Mouse (Mus musculus) kidney, postnatal 0 days (tissue): ENCODE results near the gene Supt20. TPM values are rescaled to one million over a fixed set of nuclear protein-coding genes. Genes with fewer than 3 reads are reported as not detected.

Experiments
- ATAC-seq: fragments of 200-750 bp; cut with Nextera tagmentation; replicated peaks from 2 replicates; pipeline ENCODE4 v1.8.0; 2017; ENCODE audit warnings: low read depth, moderate number of reproducible peaks, moderate TSS enrichment, moderate library complexity; ENCODE audit not compliant: low FRiP score
- DNase-seq: peaks from one replicate; pipeline ENCODE4 v3.0.0-alpha.2; 2016; ENCODE audit warnings: low spot score
- H3K27ac ChIP-seq: fragments of 300-500 bp; sonication (generic); 2 replicates; pipeline ENCODE4 v1.5.1; 2014; ENCODE audit warnings: mild to moderate bottlenecking
- H3K27me3 ChIP-seq: fragments of 300-500 bp; sonication (generic); 2 replicates; pipeline ENCODE4 v1.6.1; 2014; ENCODE audit warnings: low read length, mixed read lengths; ENCODE audit not compliant: insufficient read depth
- H3K36me3 ChIP-seq: fragments of 300-500 bp; sonication (generic); 2 replicates; pipeline ENCODE4 v1.6.1; 2014; ENCODE audit warnings: low read length, mixed read lengths; ENCODE audit not compliant: insufficient read depth
- H3K4me1 ChIP-seq: fragments of 300-500 bp; sonication (generic); replicated peaks from 2 replicates; pipeline ENCODE4 v1.6.1; 2014; ENCODE audit warnings: antibody characterized with exemption, low read length, mixed read lengths; ENCODE audit not compliant: insufficient read depth
- H3K4me2 ChIP-seq: fragments of 300-500 bp; sonication (generic); 2 replicates; pipeline ENCODE4 v1.6.1; 2014; ENCODE audit warnings: mild to moderate bottlenecking, low read length, moderate library complexity, mixed read lengths
- H3K4me3 ChIP-seq: fragments of 300-500 bp; sonication (generic); replicated peaks from 2 replicates; pipeline ENCODE4 v1.5.1; 2014; ENCODE audit warnings: low read depth, low read length
- H3K9ac ChIP-seq: fragments of 300-500 bp; sonication (generic); 2 replicates; pipeline ENCODE4 v1.6.1; 2014; ENCODE audit warnings: low read depth, low read length
- H3K9me3 ChIP-seq: fragments of 300-500 bp; sonication (generic); replicated peaks from 2 replicates; pipeline ENCODE4 v1.6.1; 2016; ENCODE audit warnings: low read length, inconsistent platforms, mixed read lengths
- CTCF ChIP-seq: IDR thresholded peaks from 2 replicates; pipeline ENCODE4 v1.5.1; 2016; ENCODE audit warnings: antibody characterized with exemption, low read depth, mild to moderate bottlenecking, moderate library complexity
- WGBS: fragments of 180-500 bp; shearing (Covaris S2); extraction: QIAGEN DNeasy Blood & Tissue Kit; methylation state at CpG from one replicate; pipeline ENCODE4 v1.1.7; 2014; 5-methylcytosine and 5-hydroxymethylcytosine counted together
- polyA plus RNA-seq: library from polyadenylated mRNA; unstranded; fragments of >200 nt; fragmentation: Nextera tagmentation; extraction: Ambion mirVana; gene quantifications from 2 replicates; pipeline ENCODE4 v1.2.1, GENCODE M21; 2015

Gene Supt20
- polyA plus RNA-seq, 1 experiment from 2014 or later = 69.0 TPM

GRCm38 (mm10) chr3:54766811-54767210, 74.2 kb downstream of the Supt20 start:
- 68% methylated on average over 5 of the region's 5 CpGs for WGBS
- H3K27me3 ChIP-seq = no peaks in the 10 kb centered on the region
- H3K4me1 ChIP-seq = no peaks in the 10 kb centered on the region
- no peak overlapping the region for H3K4me3 ChIP-seq
- no peak for TF ChIP-seq CTCF
- no peak for ATAC-seq
- DNase-seq = no peak
- H3K4me2 ChIP-seq = no peak overlapping the region
- no peak overlapping the region for H3K9ac ChIP-seq
- no peak overlapping the region for H3K27ac ChIP-seq
- H3K9me3 ChIP-seq = no peaks in the 10 kb centered on the region
- no peaks in the 10 kb centered on the region for H3K36me3 ChIP-seq

DNA sequence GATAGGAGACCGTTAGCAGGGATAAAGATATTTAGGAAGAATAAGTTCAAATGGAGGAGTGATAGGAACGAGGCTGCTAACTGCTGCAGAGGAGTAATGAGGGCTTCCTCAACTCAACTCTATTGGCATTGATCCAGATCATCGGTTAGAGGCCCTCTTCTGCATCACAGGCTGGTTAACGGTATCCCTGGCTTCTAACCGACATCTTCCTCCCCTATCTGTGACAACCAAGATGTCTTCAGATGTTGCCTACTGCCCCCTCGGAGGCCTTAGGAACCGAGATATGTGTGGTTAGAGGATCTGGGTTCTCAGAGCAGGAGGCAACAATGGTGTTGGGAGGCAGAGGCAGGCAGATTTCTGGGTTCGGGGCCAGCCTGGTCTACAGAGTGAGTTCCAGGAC, 76.0 kb downstream of the Supt20 start:
- Histone ChIP-seq H3K9ac (no peak overlapping the region), H3K27me3 (no peaks in the 10 kb centered on the region), H3K4me1 (no peaks in the 10 kb centered on the region), H3K4me3 (no peak overlapping the region), H3K36me3 (no peaks in the 10 kb centered on the region), H3K4me2 (no peak overlapping the region), H3K9me3 (no peaks in the 10 kb centered on the region), H3K27ac (no peak overlapping the region)
- WGBS = 84% methylated on average over 8 of the region's 8 CpGs
- DNase-seq (no peak), ATAC-seq (no peak)
- no peak for TF ChIP-seq CTCF

- ATAC-seq (no peak), DNase-seq (no peak)
- Histone ChIP-seq H3K27ac (no peak overlapping the region), H3K9ac (no peak overlapping the region), H3K27me3 (no peaks in the 10 kb centered on the region), H3K9me3 (no peaks in the 10 kb centered on the region), H3K4me2 (no peak overlapping the region), H3K4me3 (no peak overlapping the region), H3K4me1 (no peaks in the 10 kb centered on the region), H3K36me3 (no peaks in the 10 kb centered on the region)
- no peak for TF ChIP-seq CTCF
- 75% methylated on average over 17 of the region's 17 CpGs for WGBS
Observed at GRCm38 (mm10) chr3:54769349-54770275, 77.0 kb downstream of the Supt20 start.

DNA sequence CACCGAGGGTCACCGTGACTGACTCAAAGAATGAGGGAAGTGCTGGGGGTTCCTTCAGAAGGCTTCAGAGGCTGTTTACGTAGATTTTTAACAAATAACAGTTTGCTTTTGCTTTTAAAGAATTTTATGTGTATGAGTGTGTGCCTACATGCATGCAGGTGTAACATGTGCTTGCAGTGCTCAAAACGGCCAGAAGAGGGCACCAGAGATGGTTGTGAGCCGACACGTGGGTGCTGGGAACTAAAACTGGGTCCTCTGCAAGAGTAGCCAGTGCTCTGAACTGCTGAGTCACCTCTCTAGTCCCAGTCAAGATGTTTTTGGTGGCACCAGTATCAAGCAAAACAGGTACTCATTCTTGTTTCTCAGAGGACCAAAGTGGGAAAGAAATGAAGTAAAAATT, 81.0 kb downstream of the Supt20 start:
- ATAC-seq (no peak), DNase-seq (no peak)
- Histone ChIP-seq H3K9me3 (no peaks in the 10 kb centered on the region), H3K9ac (no peak overlapping the region), H3K27ac (no peak overlapping the region), H3K27me3 (no peaks in the 10 kb centered on the region), H3K4me2 (no peak overlapping the region), H3K4me1 (no peaks in the 10 kb centered on the region), H3K36me3 (no peaks in the 10 kb centered on the region), H3K4me3 (no peak overlapping the region)
- peak; percentile 17; the same call in 1 of the 2 replicates for TF ChIP-seq CTCF
- WGBS = 91% methylated on average over 6 of the region's 6 CpGs

GRCm38 (mm10) chr3:54775989-54776631, 83.5 kb downstream of the Supt20 start:
- Histone ChIP-seq H3K9ac (no peak overlapping the region), H3K36me3 (no peaks in the 10 kb centered on the region), H3K4me2 (no peak overlapping the region), H3K9me3 (no peaks in the 10 kb centered on the region), H3K4me3 (no peak overlapping the region), H3K4me1 (no peaks in the 10 kb centered on the region), H3K27ac (no peak overlapping the region), H3K27me3 (no peaks in the 10 kb centered on the region)
- ATAC-seq = no peak
- no peak for DNase-seq
- no peak for TF ChIP-seq CTCF
- 66% methylated on average over 7 of the region's 7 CpGs for WGBS

Other genes with a start within 250 kb of the Supt20 start
- 0.43 and 0.45 TPM in 2 replicates for gene Gm21958, start 21.5 kb downstream of the Supt20 start, polyA plus RNA-seq
- 80.5 TPM in 2 replicates for gene Exosc8, start 42.6 kb downstream of the Supt20 start, polyA plus RNA-seq
- 80.1 and 86.4 TPM in 2 replicates for gene Alg5, start 42.7 kb downstream of the Supt20 start, polyA plus RNA-seq
- gene Smad9, start 62.8 kb downstream of the Supt20 start, polyA plus RNA-seq = 0.68 and 0.87 TPM in 2 replicates
- gene Rfxap, start 115.0 kb downstream of the Supt20 start, polyA plus RNA-seq = 32.5 and 37.9 TPM in 2 replicates
- not detected in 2 replicates for gene Sertm1, start 223.1 kb downstream of the Supt20 start, polyA plus RNA-seq